Mouse (Mus musculus) liver, adult (tissue): ENCODE measurements around the gene Scn1a.

Experiments
- GATA4 ChIP-seq: IDR thresholded peaks from 2 replicates; pipeline ENCODE4 v1.6.1; 2014; ENCODE audit warnings: mild to moderate bottlenecking, low read length; ENCODE audit not compliant: insufficient replicate concordance

Gene Scn1a

GRCm38 (mm10) chr2:66346622-66347021 is 94.0 kb downstream of the Scn1a start:
- no peak for TF ChIP-seq GATA4

GRCm38 (mm10) chr2:66346181-66346580 is 94.5 kb downstream of the Scn1a start:
- TF ChIP-seq GATA4, result no peak

- no peak for TF ChIP-seq GATA4
These were observed 103.2 kb downstream of the Scn1a start for GRCm38 (mm10) chr2:66337406-66337805.

GRCm38 (mm10) chr2:66336396-66336795 is 104.2 kb downstream of the Scn1a start:
- no peak for TF ChIP-seq GATA4

- no peak for TF ChIP-seq GATA4
These were observed 168.1 kb downstream of the Scn1a start for GRCm38 (mm10) chr2:66272551-66272950.

- 0 out of 2 replicates have a peak, but pooled peaks have one; percentile 16 for TF ChIP-seq GATA4
These were observed 184.2 kb downstream of the Scn1a start, which contains the start of gene Ttc21b for GRCm38 (mm10) chr2:66256220-66257131. Ttc21b (minus strand) TSS chr2:66256617.

GRCm38 (mm10) chr2:66244013-66244412 is 196.6 kb downstream of the Scn1a start:
- no peak for TF ChIP-seq GATA4

- no peak for TF ChIP-seq GATA4
These were observed 200.3 kb downstream of the Scn1a start for GRCm38 (mm10) chr2:66240334-66240733.

GRCm38 (mm10) chr2:66238886-66239285 is 201.8 kb downstream of the Scn1a start:
- TF ChIP-seq GATA4, result no peak

- no peak for TF ChIP-seq GATA4
These were observed 219.7 kb downstream of the Scn1a start for GRCm38 (mm10) chr2:66220954-66221353.
